Mouse (Mus musculus) lung, adult 2 months (tissue): ENCODE data around the gene Myg1.

ENCODE experiments used
- CTCF ChIP-seq: fragments of 200-500 bp; IDR thresholded peaks from 2 replicates; pipeline ENCODE4 v1.5.1; 2011; ENCODE audit warnings: mild to moderate bottlenecking, low read length, control low read depth; ENCODE audit not compliant: insufficient read depth
- POLR2A ChIP-seq: fragments of 200-500 bp; IDR thresholded peaks from 2 replicates; pipeline ENCODE4 v1.6.1; 2011; ENCODE audit warnings: low read depth, mild to moderate bottlenecking, control low read depth, low read length, borderline replicate concordance; ENCODE audit errors: extremely low read depth

GRCm38 (mm10) chr15:102315292-102315691 is 16.2 kb upstream of the Myg1 start:
- TF ChIP-seq CTCF (no peak), POLR2A (peak; percentile 36; the same call in 1 of the 2 replicates)
